Mouse (Mus musculus): ENCODE measurements around the gene Mn1. TPM values are rescaled to one million over a fixed set of nuclear protein-coding genes. Genes with fewer than 3 reads are reported as not detected.

Mn1 gene
- polyA plus RNA-seq, 1 experiment from 2014 or later: 15.0 TPM

DNA sequence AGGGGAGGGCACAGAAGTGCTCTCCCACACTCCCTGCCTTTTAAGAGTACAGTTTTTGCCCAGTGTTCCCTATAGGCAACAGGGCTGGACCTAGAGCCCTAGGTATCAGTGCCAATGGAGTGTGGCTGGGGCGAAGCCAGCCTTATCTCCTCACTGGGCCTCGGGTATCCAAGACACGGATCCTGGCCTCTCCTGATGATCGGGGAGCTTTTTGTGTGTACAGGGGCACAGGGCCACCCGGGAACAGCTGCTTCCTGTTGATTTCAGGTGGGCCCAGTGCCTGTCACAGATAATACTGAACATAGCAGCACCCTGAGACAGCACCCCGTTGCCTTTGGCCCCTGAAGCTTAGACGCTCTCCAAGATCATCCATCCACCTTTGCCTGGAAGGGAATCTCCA, 19.1 kb downstream of the Mn1 start:
- H3K4me3 ChIP-seq (replicated peaks): no peak overlapping the region
- H3K36me3 ChIP-seq: peaks cover 6% of the 10 kb centered on the region; the same call in 1 of the 2 replicates
- WGBS: 84% methylated on average over 7 of the region's 7 CpGs
- peaks cover 17% of the 10 kb centered on the region for H3K27me3 ChIP-seq
- H3K27ac ChIP-seq: no peak overlapping the region
- no peak for ATAC-seq (ENCODE audit: insufficient number of reproducible peaks, insufficient read depth, low FRiP score, low TSS enrichment, low read depth)
- H3K9me3 ChIP-seq: no peaks in the 10 kb centered on the region
- no peak overlapping the region for H3K9ac ChIP-seq (replicated peaks)
- H3K4me2 ChIP-seq: no peak overlapping the region
- H3K4me1 ChIP-seq (replicated peaks): peaks cover 52% of the 10 kb centered on the region

DNA sequence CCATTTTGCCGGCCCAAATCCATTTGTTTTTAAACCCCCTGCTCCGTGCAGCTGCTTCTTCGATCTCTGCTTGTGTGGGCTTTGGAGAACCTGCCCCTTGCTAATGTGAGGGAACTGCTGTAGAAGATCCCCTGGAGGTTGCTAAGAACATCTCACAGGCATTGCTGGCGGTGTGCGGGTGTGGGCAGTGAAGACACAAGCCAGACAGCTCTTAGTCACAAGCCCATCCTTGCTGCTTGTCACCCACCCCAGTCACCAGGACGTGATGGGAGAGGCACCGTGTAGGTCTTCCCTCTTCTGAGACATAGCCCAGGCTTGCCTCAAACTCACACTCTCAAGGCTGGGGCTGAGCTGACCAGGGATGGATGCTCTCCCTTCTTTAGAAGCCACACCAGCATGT, 20.0 kb downstream of the Mn1 start:
- Histone ChIP-seq H3K27ac (no peak overlapping the region), H3K9ac (replicated peaks) (no peak overlapping the region), H3K4me2 (no peak overlapping the region), H3K36me3 (peaks cover 6% of the 10 kb centered on the region; the same call in 1 of the 2 replicates), H3K4me1 (replicated peaks) (peaks cover 43% of the 10 kb centered on the region), H3K9me3 (no peaks in the 10 kb centered on the region), H3K4me3 (replicated peaks) (no peak overlapping the region), H3K27me3 (peaks cover 17% of the 10 kb centered on the region)
- no peak for ATAC-seq (ENCODE audit: insufficient number of reproducible peaks, insufficient read depth, low FRiP score, low TSS enrichment, low read depth)
- 64% methylated on average over 7 of the region's 7 CpGs for WGBS

DNA sequence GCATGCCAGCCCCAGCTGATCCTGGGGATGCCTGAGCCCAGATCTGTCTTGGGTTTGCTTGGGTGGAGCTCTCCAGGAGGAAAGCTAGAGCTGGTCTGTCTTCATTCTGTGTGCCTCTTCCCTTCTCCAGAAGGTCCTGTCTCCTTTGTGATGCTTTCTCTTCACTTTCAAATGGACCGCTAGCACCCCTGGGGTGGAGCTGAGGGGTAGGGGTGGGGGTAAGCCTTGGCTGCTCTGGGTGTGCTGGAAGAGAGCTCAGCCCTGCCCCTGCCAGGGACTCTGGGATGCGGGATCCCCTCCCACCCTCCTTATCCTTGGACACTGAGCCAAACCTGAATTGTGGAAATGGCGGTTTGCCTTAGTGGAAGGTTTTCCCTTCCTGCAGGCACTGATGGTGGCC, 21.2 kb downstream of the Mn1 start:
- peaks cover 33% of the 10 kb centered on the region for H3K4me1 ChIP-seq (replicated peaks)
- peaks cover 17% of the 10 kb centered on the region for H3K27me3 ChIP-seq
- H3K4me3 ChIP-seq (replicated peaks): no peak overlapping the region
- no peak for ATAC-seq (ENCODE audit: insufficient number of reproducible peaks, insufficient read depth, low FRiP score, low TSS enrichment, low read depth)
- no peaks in the 10 kb centered on the region for H3K9me3 ChIP-seq
- no peak overlapping the region for H3K27ac ChIP-seq
- peaks cover 10% of the 10 kb centered on the region; the same call in 1 of the 2 replicates for H3K36me3 ChIP-seq
- no peak overlapping the region for H3K9ac ChIP-seq (replicated peaks)
- 88% methylated on average over 3 of the region's 3 CpGs for WGBS
- H3K4me2 ChIP-seq: no peak overlapping the region

DNA sequence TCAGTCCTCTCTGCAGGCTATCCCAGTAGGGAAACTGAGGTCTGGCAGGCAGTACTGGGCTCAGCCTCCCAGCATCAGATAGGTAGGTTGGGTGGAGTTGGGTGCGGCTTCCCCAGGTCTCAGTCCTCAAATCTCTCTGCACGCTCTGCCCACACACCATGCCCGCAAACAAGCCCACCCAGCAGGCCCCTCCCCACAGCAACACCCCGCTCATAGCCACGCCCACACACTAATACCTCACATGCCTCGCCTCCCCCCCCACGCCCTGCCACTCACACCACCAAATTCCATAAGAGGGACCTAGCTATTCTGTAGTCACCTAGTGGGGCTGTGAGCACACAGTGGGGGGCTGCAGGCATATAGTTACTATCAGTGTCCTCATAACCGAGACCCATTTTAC, 21.7 kb downstream of the Mn1 start:
- peaks cover 28% of the 10 kb centered on the region for H3K4me1 ChIP-seq (replicated peaks)
- H3K9ac ChIP-seq (replicated peaks): no peak overlapping the region
- no peak overlapping the region for H3K4me3 ChIP-seq (replicated peaks)
- H3K27ac ChIP-seq: no peak overlapping the region
- H3K36me3 ChIP-seq: peaks cover 10% of the 10 kb centered on the region; the same call in 1 of the 2 replicates
- no peak for ATAC-seq (ENCODE audit: insufficient number of reproducible peaks, insufficient read depth, low FRiP score, low TSS enrichment, low read depth)
- no peak overlapping the region for H3K4me2 ChIP-seq
- H3K9me3 ChIP-seq: no peaks in the 10 kb centered on the region
- H3K27me3 ChIP-seq: peaks cover 14% of the 10 kb centered on the region
- 91% methylated on average over 8 of the region's 8 CpGs for WGBS

DNA sequence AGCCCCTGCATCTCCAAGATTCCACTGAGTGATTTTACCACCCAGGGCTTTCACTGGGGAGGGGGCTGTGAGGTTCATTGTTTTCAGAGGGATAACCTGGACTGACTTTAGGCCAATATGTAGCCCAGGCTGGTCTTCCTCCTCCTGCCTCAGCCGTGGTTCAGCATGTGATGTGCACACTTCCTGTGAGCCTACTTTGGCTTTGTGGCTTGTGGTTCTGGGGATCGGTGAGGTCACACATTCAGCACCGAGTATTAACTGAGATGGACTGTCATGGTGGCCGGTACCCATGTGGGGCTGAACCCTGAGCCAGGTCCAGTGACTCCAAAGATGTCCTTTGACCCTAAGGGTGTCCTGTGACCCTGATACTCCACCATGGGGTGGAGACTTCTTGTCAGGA, 23.1 kb downstream of the Mn1 start:
- H3K27ac ChIP-seq: no peak overlapping the region
- H3K9me3 ChIP-seq: no peaks in the 10 kb centered on the region
- no peak overlapping the region for H3K9ac ChIP-seq (replicated peaks)
- no peak overlapping the region for H3K4me3 ChIP-seq (replicated peaks)
- no peak for ATAC-seq (ENCODE audit: insufficient number of reproducible peaks, insufficient read depth, low FRiP score, low TSS enrichment, low read depth)
- peaks cover 19% of the 10 kb centered on the region; the same call in 1 of the 2 replicates for H3K4me1 ChIP-seq (replicated peaks)
- H3K36me3 ChIP-seq: peaks cover 10% of the 10 kb centered on the region; the same call in 1 of the 2 replicates
- WGBS: 89% methylated on average over 4 of the region's 4 CpGs
- H3K4me2 ChIP-seq: no peak overlapping the region
- peaks cover 14% of the 10 kb centered on the region for H3K27me3 ChIP-seq

DNA sequence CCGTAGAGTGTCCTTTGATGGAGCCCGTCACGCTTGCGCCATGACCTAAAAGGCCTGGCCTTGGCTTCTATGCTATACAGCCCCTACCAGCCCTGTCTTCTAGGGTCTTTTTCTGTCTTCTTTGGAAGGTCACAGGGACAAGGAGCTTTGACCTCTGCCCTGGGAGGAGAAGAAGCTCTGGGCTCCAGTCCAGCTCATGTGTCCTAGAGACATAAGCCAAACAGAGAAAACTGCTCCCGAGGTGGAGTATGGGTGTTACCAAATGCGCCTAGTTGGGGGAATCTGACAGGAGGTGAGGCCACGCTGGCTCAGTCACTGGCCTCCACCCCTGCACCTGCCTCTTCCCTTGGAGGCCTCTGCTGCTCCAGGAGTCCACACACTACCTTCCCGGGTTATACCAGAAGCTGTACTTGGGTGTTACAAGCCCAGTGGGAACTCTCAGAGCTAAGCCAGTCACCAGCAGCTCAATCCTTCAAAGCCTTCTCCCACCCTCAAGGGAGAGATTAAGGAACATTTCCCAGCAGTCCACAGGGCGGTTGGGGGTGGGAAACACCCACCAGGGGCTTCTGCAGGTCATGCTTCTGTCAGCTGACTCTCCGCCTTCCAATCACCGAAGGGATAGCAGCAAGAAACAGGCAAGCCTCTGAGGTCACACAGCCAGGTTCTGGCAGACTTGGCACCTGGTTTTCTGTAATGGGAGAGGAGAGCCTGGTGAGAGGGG, 25.1 kb downstream of the Mn1 start:
- H3K9ac ChIP-seq (replicated peaks): no peak overlapping the region
- H3K4me1 ChIP-seq (replicated peaks): 0 out of 2 replicates have a peak, but pooled peaks cover 5% of the 10 kb centered on the region
- no peak for ATAC-seq (ENCODE audit: insufficient number of reproducible peaks, insufficient read depth, low FRiP score, low TSS enrichment, low read depth)
- no peak overlapping the region for H3K4me2 ChIP-seq
- peaks cover 17% of the 10 kb centered on the region for H3K36me3 ChIP-seq
- no peak overlapping the region for H3K4me3 ChIP-seq (replicated peaks)
- no peaks in the 10 kb centered on the region for H3K9me3 ChIP-seq
- 75% methylated on average over 11 of the region's 11 CpGs for WGBS
- H3K27ac ChIP-seq: no peak overlapping the region
- peaks cover 8% of the 10 kb centered on the region; the same call in 1 of the 2 replicates for H3K27me3 ChIP-seq

DNA sequence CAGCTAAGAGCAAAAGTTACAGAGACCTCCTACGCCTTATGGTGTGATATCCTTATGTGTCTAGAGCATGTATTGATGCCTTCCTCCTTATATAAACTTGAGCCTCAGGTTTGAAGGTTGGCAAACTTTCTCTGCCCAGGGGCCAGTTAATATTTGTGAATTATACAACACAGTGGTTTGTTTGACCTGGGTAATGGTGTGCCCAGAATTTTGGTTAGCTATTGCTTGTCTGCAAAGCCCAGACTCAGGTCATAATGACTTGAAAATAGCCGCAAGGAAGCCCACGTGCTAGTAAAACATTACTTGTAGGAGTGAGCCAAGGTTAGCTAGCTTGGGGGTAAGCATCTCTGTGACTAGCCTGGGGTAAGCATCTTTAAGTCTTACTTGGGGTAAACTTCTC, 26.5 kb downstream of the Mn1 start:
- Histone ChIP-seq H3K27me3 (0 out of 2 replicates have a peak, but pooled peaks cover 4% of the 10 kb centered on the region), H3K9me3 (no peaks in the 10 kb centered on the region), H3K36me3 (peaks cover 23% of the 10 kb centered on the region), H3K4me1 (replicated peaks) (0 out of 2 replicates have a peak, but pooled peaks cover 5% of the 10 kb centered on the region), H3K27ac (no peak overlapping the region), H3K9ac (replicated peaks) (no peak overlapping the region), H3K4me3 (replicated peaks) (no peak overlapping the region), H3K4me2 (no peak overlapping the region)
- 85% methylated on average over 3 of the region's 3 CpGs for WGBS
- ATAC-seq (ENCODE audit: insufficient number of reproducible peaks, insufficient read depth, low FRiP score, low TSS enrichment, low read depth): no peak

DNA sequence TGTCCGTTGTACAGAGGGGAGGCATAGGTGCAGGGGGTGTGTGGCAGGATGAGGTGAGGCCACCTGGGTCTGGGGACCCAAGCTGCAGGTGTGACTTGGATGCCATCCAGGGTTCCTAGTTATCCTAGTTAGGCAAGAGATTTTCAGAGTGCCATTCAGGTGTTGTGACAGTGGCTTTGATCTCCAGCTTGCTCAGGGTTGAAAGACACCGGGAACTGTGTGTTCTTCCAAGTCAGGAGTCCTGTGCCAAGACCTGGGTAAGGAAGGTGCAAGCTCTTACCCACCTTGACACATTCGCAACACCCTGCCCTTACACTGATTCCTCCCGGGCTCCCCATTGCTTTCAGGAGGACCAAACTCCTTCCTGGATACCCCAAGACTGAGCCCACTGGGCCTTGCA, 27.2 kb downstream of the Mn1 start:
- 0 out of 2 replicates have a peak, but pooled peaks cover 4% of the 10 kb centered on the region for H3K27me3 ChIP-seq
- H3K4me1 ChIP-seq (replicated peaks): peaks cover 10% of the 10 kb centered on the region; the same call in 1 of the 2 replicates
- no peak overlapping the region for H3K27ac ChIP-seq
- no peak overlapping the region for H3K4me3 ChIP-seq (replicated peaks)
- ATAC-seq (ENCODE audit: insufficient number of reproducible peaks, insufficient read depth, low FRiP score, low TSS enrichment, low read depth): no peak
- no peaks in the 10 kb centered on the region for H3K9me3 ChIP-seq
- no peak overlapping the region for H3K9ac ChIP-seq (replicated peaks)
- H3K4me2 ChIP-seq: no peak overlapping the region
- WGBS: 75% methylated on average over 4 of the region's 4 CpGs
- peaks cover 19% of the 10 kb centered on the region for H3K36me3 ChIP-seq

DNA sequence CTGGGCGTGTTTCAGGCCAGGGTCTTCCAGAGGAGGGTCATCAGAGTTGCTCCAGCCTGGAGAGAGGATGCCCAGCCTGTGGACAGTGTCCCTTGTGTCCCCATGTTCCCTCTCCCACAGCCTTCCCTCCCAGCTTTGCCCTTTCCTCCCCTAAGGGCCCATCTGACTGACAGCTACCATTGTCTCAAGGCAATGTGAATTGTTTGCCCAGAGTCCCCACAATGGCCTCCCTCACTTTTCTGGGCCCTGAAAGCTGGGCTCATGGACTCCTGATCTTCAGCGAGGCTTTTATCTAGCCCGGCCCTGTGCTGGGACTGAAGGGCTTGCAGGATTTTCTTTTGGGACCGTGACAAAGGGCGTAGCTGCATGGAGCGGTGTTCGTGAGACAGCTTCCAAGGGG, 29.5 kb downstream of the Mn1 start:
- no peak overlapping the region for H3K27ac ChIP-seq
- H3K27me3 ChIP-seq: 0 out of 2 replicates have a peak, but pooled peaks cover 7% of the 10 kb centered on the region
- H3K4me2 ChIP-seq: no peak overlapping the region
- no peaks in the 10 kb centered on the region for H3K9me3 ChIP-seq
- no peak overlapping the region for H3K4me3 ChIP-seq (replicated peaks)
- no peak overlapping the region for H3K9ac ChIP-seq (replicated peaks)
- peaks cover 11% of the 10 kb centered on the region; the same call in 1 of the 2 replicates for H3K4me1 ChIP-seq (replicated peaks)
- no peak for ATAC-seq (ENCODE audit: insufficient number of reproducible peaks, insufficient read depth, low FRiP score, low TSS enrichment, low read depth)
- WGBS: 91% methylated on average over 7 of the region's 7 CpGs
- H3K36me3 ChIP-seq: peaks cover 19% of the 10 kb centered on the region

DNA sequence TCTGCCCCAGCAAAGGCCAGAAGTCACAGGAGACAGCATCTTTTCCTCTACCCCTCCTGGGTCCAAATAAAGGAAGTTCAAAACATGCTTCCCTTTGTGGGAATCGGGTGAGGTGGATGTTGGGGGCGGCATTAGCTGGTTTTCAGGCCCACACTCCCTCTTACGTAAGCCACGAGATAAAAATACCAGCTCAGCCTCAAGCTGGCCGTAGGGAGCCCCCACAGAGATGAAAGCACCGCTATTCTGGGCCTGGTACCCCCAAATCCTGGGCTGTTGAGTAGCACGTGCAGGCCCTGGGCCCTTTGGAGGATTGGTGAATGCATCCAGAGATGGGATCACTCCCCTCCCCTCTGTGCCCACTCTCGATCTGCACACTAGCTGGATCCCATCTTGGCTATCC, 32.5 kb downstream of the Mn1 start:
- no peak for ATAC-seq (ENCODE audit: insufficient number of reproducible peaks, insufficient read depth, low FRiP score, low TSS enrichment, low read depth)
- Histone ChIP-seq H3K9ac (replicated peaks) (no peak overlapping the region), H3K27ac (no peak overlapping the region), H3K4me2 (no peak overlapping the region), H3K9me3 (no peaks in the 10 kb centered on the region), H3K36me3 (peaks cover 22% of the 10 kb centered on the region), H3K4me3 (replicated peaks) (no peak overlapping the region), H3K4me1 (replicated peaks) (peaks cover 5% of the 10 kb centered on the region; the same call in 1 of the 2 replicates), H3K27me3 (0 out of 2 replicates have a peak, but pooled peaks cover 3% of the 10 kb centered on the region)
- WGBS: 52% methylated on average over 8 of the region's 8 CpGs

DNA sequence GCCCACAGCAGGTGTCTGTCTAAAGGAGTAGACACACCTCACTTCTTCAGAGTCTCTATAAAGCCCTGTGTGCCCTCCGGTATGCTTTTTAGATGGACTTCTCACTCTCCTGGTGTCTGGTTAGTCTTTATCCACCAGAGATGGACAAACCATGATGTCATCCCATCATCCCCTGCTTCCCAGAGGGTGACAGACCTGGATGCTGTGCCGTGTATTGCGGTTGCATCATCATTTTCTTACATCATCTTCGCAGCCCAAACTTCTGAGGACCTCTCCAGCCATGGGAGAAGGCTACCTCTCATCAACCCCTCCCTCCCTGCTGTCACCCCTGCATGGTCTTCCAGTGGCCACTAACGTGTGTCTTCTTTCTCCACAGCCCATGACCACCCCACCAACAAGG, 37.1 kb downstream of the Mn1 start:
- H3K4me1 ChIP-seq (replicated peaks): peaks cover 5% of the 10 kb centered on the region; the same call in 1 of the 2 replicates
- H3K36me3 ChIP-seq: peaks cover 37% of the 10 kb centered on the region
- 89% methylated on average over 5 of the region's 5 CpGs for WGBS

More for the DNA sequence above, 37.1 kb downstream of the Mn1 start:
- no peaks in the 10 kb centered on the region for H3K9me3 ChIP-seq
- no peak for ATAC-seq (ENCODE audit: insufficient number of reproducible peaks, insufficient read depth, low FRiP score, low TSS enrichment, low read depth)
- H3K27me3 ChIP-seq: 0 out of 2 replicates have a peak, but pooled peaks cover 3% of the 10 kb centered on the region
- H3K4me2 ChIP-seq: no peak overlapping the region
- no peak overlapping the region for H3K4me3 ChIP-seq (replicated peaks)
- H3K27ac ChIP-seq: no peak overlapping the region
- H3K9ac ChIP-seq (replicated peaks): no peak overlapping the region

Measured in limb, embryonic 12.5 days (tissue).